Mouse (Mus musculus): Measurements from ENCODE around the gene Itpk1.
A peak's percentile ranks its signal among the peaks of the same experiment; 100 is the strongest.

Itpk1 gene

DNA sequence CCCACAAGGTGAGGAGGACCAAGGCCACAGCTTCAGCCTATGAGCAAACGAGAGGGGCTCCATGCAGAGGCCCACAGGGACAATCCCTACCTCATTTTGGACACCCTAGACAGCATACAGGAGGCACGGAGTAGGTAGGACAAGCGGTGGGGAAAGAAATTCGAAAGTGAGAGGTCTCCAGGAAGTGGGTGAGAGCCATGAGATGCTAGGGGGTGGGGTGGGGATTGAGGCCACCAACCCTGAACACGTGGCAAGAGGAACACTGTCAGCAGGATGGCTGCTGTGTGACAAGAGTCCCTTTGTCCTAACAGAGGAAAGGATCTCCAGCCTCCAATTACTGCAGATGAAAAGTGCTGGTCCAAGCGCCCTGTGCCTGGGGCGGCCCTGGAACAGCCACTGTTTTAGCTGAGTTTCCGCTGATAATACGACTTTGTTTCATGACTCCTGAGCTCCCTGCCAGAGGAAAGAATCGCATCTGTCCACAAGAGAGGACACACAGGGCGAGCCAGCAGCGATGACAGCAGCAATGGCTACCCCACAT, 82.4 kb downstream of the Itpk1 start:
- no peak for DNase-seq

DNA sequence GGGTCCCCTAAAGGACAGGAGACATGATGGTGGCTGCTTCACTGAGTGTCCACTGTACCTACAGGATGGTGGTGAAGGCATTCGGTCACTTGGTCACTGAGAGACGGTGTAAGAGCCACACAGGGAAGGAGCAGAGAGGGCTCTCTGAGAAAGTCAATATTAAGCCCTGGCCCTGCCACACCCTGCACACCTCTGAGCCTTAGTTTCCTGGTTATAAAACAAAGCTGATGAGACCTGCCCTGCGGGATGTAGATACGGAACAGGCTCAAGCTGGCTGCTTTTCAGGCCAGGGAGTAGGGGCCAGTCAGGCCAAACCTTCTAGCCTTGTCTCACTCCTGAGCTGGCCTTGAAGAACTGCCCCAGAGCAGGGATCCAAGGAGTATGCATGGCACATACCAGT, 82.9 kb downstream of the Itpk1 start:
- DNase-seq: no peak

DNA sequence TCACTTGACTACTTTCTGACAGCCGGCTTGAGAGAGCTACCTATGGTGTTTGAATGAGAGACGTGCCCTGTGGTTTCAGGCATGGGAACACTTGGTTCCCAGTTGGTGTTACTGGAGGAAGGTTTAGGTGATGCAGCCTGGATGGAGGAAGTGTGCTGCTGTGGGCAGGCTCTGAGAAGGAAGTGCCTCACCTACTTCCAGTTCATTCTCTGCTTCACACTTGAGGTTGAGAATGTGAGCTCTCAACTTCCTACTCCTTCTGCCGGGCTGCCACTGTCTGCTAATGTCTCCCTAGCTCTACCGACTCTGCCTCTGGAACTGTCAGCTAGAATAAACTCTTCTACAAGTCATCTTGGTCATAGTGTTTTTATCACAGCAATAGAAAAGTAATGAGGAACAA, 83.5 kb downstream of the Itpk1 start:
- DNase-seq: no peak

DNA sequence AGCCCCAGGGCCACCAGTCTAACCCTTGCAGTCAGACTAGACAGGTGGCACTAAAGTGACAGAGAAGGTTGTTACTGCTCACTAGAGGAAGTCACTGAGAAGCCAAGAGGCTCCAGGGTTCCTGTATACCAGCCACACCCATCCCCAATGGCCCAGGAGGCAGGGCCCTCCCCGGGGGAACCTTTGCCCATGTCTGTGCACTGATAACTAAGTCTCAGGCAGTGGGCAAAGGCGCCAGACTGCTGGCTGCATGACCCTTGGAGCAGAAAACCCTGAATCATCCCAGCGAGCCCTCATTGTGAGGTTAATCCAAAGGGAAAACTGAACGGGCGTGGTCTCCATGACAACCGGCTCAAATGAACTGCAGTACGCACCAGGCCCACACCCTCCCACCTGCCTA, 84.8 kb downstream of the Itpk1 start:
- peak; percentile 56 to 75 for DNase-seq

DNA sequence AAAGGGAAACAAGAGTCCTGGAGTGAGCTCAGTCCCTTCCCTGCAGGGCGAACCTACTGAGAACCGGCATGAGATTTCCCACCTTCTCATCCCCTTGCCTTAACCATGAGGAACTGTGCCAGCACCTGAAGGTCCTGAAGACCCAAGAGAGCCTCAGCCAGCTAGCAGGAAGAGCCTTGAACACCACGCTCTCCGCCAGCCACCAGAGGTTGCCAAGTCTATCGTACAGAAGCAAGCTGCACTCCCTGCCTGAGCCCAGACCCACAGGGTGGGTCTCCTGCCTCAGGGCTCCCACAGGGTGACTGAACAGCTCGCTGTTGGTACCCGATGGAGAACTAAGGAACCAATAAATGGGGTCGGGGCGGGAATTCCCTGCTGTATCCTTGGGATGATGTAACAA, 86.6 kb downstream of the Itpk1 start:
- DNase-seq: no peak

DNA sequence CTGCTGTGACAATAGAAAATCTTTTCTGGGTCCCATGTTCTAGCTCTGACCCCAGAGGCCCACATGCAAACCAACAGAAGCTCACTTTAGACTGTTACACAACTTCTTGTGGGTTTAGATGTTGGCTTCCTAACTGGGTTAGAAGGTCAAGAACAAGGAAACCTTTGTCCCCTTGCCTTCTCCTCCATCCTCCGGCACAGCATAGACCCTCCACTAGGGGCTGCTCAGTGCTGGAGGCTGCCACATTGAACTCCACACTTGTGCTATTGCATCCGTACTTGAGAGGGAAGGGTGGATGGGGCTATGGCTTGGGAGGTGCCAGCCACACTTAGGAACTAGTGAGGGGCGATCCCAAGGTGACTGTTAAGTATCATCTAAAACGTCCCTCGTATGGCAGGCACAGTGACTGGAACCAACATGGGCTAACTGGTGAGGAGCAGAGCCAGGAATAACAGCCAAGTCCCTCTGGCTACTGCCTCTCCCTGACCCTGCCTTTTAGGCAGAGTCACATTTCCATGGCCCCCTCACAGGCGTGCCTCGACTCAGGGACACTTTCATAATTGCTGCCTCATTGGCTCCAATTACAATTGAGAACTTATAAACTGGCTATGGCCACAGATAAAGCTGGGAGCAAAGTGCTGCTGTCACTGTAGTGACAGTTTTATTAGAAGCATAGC, 87.7 kb downstream of the Itpk1 start:
- DNase-seq: no peak

DNA sequence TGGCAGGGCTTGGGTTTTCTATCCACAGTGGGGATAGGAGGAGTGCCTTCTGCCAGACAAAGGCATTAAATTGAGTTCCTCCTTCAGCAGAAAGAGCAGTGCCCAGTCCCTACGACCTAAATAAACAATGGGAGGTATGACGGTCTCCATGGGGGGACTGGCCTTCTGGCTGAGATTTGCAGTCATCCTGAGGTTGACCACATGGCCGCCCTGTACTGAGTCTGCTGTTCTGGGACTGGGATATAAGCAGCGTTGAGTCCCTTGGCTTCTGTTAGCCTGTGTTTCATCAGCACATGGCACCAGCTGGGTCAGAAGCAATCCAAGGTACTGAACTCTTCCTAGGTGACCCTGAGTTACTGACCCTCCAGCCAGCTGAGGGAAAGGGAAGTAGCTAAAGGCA, 88.5 kb downstream of the Itpk1 start:
- no peak for DNase-seq

DNA sequence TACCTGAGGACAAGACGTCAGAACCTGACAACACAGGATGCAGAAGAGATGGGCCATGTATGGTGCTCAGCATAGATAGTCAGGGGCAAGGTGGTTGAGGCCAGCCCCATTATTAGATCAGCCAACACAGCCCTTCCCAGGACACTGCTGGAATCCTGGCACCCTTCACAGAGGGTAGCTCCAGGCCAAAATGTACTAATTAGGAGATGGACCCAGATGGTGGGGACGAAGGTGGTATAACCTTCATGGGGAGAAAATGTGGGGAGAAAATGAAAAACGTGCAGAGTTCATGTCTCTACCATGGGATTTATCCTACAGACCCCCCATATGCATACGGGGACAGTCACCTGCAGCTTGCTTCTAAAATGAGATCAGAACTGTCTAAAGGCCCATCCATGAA, 91.3 kb downstream of the Itpk1 start:
- no peak for DNase-seq

DNA sequence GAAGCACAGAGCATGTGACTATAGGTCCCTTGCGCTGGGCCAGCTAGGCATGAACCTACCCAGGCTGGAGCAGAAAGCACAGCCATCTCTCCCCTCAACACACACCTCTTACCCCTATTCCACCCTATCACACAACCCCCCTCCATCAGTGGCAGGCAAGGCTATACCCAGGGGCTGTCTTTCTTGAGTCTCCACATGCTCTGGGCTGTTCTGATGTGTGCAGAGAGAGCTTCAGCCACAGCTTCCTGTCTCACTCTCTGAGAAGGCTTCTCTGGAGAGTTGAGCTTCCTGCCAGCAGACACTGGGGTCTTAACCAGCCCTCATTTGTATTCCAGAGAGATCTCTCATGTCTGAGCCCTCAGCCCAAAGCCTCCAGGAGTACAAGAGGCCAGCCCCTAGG, 92.3 kb downstream of the Itpk1 start:
- DNase-seq: no peak

DNA sequence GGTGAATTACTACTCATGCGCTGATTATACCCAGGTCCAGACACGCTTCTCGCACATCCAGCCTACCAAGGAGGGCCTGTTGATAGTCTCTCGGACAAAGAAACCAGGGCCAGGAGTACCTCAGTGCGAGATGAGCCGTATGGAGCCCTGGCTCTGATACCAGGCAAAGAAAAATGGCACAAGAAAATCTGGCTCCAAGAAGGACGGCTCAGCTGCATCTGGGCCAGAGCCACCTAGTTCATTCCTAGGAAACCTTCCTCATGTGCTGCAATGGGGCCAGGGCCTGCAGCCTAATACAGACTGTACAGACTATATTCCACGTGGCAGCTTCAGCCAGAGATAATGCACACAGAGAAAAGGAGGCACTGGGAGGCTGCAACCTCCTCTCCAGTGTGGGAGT, 93.8 kb downstream of the Itpk1 start:
- DNase-seq: no peak

DNA sequence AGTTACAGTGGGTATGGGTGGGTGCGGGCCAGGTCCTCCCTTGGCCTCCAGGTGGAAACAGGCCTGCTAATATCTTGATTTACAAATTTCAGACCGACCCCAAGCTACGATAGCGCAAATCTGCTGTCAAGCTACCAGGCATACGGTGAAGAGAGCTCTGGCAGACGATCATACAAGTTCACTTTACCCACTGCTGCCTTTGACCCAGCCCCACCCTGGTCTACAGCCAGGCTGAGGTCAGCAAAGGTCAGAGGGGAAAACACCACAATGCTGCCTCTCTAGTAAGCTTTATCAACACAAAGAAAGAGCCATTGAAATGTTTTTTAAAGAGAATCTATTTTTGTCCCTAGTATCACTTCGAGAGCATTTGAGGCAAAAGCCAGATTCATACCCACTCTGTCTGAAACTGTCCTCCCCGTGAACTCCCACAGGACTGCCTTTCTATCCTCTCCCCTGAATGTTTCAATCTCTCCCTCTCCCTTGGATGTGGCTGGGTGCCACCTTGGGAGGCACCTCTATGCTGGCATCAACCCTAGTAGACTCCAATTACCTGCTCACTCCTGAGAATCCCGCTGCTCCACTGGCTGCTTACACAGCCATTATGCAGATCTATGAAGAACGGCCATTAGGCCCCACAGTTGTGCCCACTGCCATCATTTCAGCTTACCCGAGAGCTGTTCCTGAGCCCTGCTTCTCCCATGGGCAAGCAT, 96.8 kb downstream of the Itpk1 start:
- no peak for DNase-seq

DNA sequence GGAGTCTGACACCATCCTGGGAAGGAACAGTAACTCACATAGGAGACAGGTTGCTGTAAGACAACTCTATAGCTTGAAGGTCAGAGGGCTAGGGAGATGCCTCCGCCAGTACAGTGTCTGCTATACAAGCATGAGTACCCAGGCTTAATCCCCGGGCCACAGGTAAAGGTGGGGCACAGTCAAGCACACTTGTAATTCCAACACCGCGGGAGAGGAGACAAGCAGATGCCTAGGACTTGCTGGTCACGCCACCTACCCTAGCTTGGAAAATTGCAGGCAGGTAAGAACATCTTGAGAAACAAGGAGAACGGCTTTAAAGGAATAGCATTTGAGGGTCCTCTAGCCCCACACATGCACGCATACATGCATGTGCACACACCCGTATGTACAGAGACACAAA, 97.7 kb downstream of the Itpk1 start:
- no peak for DNase-seq

DNA sequence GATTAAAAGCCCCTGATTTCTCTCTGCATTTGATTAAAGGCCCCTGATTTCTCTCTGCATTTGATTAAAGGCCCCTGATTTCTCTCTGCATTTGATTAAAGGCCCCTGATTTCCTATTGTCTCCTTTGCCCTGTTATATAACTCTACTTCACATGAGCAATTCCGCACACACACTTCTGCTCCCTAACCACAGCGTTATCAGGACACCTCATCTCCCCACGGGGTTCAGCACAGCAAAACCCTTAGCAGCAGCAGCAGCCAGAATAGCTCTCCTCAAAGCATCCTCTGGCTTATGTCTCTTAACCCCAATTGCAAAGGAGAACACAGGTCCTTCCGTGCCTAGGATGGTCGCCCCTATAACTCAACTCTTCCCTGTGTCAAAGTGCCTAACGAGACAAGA, 99.1 kb downstream of the Itpk1 start:
- no peak for DNase-seq

DNA sequence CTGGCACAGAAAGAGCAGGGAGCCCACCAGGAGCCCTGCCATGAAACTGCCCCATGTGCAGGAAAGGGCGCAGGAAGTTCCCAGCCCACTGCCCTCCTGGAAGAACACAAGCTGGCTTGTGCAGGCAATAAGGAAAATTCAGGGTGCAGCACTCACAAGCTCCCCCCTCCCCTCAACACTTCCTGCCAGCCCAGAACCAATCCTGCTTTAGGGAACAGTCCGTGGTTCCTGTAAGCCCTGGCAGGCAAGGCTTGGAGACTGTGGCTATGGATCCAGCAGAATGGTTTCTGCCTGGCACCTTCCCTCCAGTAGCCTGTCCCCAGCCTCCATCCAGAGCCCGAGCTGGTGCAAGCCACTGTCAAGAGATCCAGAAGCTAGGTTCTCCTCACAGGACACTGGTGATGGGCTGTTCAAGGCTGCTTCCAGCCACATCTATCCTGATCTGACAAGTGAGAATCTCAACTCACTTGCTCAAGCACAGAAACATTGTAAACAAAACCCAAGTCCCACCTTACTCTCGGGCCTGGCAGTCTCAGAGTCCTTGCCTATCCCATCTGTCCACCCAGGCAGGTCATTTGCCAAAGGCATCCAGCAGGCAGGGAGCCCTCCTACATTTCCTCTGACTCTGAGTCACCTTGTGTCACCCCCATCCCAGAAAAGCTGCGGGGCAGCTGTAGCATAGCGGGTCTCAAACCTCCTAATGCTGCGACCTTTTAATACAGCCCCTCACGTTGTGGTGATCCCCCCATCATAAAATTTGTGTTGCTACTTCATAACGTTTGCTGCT, 102.3 kb downstream of the Itpk1 start:
- DNase-seq: no peak

DNA sequence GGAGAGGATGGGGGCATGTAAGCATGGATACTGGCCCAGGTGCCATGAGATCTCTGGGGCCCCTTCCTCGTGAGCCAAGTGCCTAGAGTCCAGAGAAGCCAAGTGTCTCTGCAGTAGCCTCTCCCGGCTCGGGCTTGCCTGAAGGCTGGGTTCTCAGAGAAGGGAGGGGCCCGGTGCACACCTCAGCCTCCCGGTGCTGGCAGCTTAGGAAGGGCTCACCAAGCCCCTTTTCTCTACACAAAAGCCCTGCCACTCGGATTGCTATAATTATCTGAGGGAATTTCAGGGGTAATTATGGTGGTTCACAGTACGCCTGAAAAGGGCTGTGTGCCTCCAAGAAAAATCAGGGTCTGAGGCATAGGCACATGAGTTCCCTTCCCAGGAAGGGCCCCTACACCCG, 102.9 kb downstream of the Itpk1 start:
- no peak for DNase-seq

DNA sequence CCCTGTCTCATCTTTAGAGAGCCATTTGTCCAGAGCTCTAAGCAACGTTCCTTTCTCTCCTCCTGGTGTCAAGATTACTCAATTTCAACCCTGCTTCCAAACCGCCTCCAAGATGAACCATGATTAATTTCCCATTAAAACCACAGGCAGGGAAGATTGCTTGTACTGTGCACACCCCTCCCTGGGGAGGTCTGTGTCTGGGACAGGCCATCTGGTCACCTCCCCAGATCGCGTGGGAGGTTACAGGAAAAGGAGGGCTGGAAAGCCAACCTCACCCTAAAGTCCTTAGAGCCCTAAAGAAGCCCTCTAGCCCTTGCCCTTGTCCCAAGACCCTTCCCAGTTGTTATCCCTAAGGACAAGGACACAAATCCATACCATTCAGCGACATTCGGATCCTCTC, 104.4 kb downstream of the Itpk1 start:
- no peak for DNase-seq

DNA sequence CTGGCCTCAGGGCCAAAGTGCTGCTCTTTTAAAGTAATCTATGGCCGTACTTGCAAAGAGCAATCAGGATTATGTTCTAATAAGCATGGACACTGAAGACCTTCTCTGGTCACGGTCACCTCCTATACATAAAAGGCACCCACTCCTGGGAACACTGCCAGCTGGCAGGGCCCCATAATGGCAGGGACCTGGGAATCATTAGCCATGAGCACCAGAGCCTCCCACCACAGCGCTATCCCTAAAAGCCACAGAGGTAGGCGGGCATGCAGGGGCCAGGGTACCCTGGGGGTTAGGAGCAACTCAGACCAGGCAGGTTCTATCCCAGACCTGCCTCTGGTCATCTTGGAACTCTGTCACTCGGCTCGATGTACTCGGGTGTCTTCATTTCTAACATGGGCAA, 104.9 kb downstream of the Itpk1 start:
- peak; percentile 41 to 42 for DNase-seq

DNA sequence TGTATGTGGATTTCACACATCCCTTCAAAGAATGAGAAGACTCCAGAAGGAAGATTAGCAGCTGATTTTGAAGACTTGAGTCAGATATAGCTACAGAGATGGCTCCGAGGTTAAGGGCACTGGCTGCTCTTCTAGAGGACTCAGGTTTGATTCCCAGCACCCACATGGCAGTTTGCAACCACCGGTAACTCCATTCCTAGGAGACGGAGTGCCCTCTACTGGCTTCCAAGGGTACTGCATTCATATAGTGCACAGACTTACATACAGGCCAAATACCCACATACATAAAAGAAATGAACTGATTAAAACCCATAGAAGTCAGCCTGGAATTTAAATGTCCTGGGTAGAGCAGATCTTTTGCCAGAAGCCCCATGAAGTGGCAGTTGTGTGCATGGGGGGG, 106.2 kb downstream of the Itpk1 start:
- no peak for DNase-seq

DNA sequence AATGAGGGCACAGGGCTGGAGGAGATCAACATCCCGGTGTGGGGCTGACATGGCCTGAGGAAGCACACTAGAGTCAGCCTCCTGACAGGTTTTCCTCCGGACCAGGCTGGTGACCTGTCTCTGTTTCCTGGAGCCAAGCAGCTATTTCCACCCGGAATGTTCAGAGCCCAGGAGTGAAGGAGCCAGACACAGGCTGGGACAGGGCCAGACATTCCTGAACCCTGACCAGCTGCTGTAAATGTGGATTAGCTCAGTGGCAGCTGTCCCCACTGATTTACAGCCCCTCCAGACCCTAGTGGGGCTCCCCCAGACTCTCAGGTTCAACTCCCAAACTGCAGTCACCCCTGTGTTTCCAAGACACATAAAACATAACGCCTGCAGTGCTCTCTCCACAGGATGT, 107.3 kb downstream of the Itpk1 start:
- DNase-seq: peak; percentile 64 to 68

DNA sequence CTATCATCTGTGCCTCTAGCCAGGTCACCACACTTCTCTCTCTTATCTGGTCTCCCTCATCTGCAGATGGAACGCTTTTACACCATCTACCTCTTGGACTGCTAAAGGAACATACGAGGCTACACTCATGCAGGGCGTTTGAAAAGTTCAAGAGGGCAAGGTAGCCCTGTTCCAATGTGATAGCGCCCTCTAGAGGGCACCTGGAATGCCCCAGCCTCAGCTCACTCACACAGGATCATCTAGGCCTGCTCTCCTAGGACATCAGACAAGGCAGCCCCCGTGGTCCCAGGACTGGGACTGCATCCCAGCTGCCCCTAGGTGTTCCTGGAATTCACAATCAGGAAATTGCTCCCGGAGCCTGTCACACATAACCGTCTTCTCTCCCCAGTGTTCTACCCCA, 108.3 kb downstream of the Itpk1 start:
- peak in 1 of 2 experiments; percentile 33 for DNase-seq

DNA sequence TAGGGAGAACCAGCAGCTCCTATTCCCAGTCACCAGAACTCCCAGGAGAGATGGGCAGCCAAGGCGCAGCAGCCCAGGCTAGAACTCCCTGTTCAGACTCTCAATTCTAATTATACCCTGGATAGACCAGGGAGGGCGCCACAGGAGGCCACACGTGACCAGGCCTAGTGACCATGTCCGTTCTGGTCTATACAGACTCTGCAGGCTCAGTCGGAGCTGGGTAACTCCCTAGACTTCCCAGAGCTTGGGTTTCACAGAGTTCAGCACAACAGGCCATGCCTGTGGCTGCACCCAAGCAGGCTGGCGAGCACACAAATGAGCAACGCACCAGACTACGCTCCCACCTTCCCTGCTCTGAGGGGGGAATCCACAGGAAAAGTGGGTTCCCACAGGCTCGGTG, 110.1 kb downstream of the Itpk1 start:
- DNase-seq: no peak

DNA sequence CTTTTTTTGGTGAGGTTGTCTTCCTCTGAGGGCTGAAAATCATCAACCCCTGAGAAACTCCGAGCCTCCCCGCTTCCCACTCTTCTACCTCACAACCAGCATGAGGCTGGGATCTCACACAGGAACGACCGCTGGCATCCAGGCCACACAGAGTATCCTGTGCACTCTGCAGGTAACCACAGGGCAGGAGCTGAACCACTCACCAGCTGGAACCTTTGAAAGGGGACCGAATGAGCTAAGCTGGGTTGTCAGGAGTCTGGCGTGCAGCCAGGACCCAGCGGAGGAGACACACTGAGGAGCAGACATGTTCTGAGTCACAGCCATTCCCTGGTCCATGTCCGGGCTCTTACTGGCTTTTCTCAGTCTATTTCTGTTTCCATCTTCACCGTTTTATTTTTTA, 111.0 kb downstream of the Itpk1 start:
- DNase-seq: no peak

DNA sequence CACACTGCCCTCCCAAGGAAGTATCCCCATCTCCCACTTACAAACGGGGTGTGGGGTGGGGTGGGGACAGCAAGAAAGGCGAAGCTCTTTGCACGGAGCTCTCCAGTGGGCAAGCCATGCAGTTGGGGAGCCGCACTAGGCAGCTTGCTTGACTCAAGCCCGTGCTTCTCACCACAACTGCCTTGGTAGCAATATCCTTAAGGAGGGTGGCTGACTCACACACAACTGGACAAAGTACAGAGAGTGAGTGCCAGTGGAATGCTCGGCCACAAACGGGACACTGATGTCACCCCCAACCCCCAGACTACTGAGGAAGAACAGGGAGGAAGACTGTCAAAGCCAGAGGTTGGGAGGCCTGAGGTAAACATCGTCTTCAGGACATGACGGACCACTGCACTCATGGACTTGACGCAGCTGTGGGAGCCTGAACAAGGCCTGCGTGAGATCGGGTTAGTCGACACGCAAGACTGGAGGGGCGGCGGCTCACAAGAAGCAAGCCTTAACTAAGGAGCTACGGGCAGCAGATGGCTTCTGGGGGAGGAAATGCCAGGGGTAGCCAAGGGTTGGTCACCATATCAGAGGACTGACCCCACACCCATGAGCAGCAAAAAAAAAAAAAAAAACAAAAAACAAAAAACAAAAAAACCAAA, 113.9 kb downstream of the Itpk1 start:
- DNase-seq: peak in 1 of 2 experiments; percentile 21

Data from kidney, adult 8-10 months (tissue).